13 mouse cellular contexts compared by ENCODE assay signal in the genomic region with DNA sequence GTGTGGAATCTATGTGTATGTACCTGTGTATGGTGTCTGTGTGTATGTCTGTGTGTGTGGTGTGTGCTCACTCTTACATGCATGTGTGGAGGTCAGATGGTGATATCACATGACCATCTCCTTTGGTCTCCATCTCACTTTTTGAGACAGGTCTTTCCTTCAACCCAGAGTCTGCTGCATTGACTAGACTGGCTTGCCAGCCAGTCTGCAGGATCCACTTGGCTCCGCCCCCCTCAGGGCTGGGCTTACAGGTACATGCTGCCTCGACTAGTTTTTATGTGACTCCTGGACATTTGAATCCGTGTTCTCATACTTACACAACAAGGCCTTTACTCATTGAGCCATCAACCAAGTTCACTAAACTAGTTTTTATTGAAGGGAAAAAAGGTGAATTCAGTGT.
"Had no signal": no experiment of that assay in that cellular context is flagged by ENCODE, and none has a peak within 500 bp of the region (broad histone marks: within the 10 kb centered on the region; RNA-seq: fewer than 3 reads in every experiment).

No protein-coding gene starts in this region.

- H3K9ac ChIP-seq: limb, embryonic 15.5 days; neural tube, embryonic 12.5 days had no signal

- H3K4me1 ChIP-seq: midbrain, embryonic 10.5 days; neural tube, embryonic 12.5 days had no signal

- H3K27ac ChIP-seq: limb, embryonic 15.5 days; midbrain, embryonic 10.5 days; neural tube, embryonic 12.5 days had no signal

- H3K4me3 ChIP-seq: limb, embryonic 15.5 days; midbrain, embryonic 10.5 days; neural tube, embryonic 12.5 days had no signal

- DNase-seq: kidney, adult 2 months; kidney, postnatal 25 days; layer of hippocampus, adult 9-11 months; layer of hippocampus, postnatal 36 days; lung, adult 2 months; lung, postnatal 36 days; midbrain, embryonic 14.5 days; retina, postnatal 1 day; right cerebral cortex, postnatal 4 days; thymus, postnatal 4 days had no signal

- H3K4me2 ChIP-seq: limb, embryonic 15.5 days; neural tube, embryonic 12.5 days had no signal

- H3K9me3 ChIP-seq: limb, embryonic 15.5 days; midbrain, embryonic 10.5 days; neural tube, embryonic 12.5 days had no signal

- H3K27me3 ChIP-seq: limb, embryonic 15.5 days; neural tube, embryonic 12.5 days had no signal

- H3K36me3 ChIP-seq: limb, embryonic 15.5 days; midbrain, embryonic 10.5 days; neural tube, embryonic 12.5 days had no signal
